10 mouse cellular contexts compared by ENCODE assay signal in the genomic region with DNA sequence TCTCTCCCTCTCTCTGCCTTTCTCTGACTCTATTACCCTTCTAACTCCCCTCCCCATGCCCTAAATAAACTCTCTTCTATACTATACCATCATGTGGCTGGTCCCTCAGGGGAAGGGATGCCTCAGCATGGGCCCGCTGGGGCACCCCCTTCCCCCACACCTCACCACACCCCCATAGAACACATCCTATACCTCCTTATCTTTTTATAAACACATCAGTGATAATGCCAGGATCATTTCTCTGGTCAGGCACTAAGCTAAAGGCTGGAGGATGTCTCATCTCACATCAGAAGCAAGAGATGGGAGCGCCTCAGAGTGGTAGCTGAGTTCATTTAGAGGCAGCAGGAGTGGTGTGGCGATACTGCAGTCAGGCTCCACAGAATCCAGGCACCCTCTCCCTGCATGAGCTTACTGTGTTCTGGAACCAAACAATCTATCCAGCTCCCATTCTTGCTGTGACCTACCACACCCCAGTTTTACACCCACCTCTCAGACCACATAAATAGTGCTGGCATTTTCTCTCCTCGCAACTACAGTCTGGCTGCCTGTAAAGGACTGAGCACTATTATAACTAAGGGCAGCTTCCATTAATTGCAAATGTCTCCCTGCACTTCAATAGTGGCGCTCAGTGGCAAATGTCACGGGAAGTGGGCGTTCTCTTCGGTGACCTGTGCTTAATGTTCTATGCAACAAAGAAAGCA. TPM values are rescaled to one million over a fixed set of nuclear protein-coding genes. Genes with fewer than 3 reads are reported as not detected.
DNase-seq lines count a peak whose midpoint lies in the region; ATAC-seq lines count a peak whose summit lies in the region.
"Had no signal": no experiment of that assay in that cellular context is flagged by ENCODE, and none has a peak within 500 bp of the region (broad histone marks: within the 10 kb centered on the region; RNA-seq: fewer than 3 reads in every experiment).

No protein-coding gene starts in this region.

- no peak overlapping the region for H3K4me3 ChIP-seq in hindbrain, embryonic 10.5 days
- H3K4me3 ChIP-seq in hindbrain, embryonic 14.5 days (replicated peaks; ENCODE audit: low read length), result no peak overlapping the region
- H3K4me3 ChIP-seq in midbrain, embryonic 11.5 days (ENCODE audit: low read depth, low read length), result no peak overlapping the region
- H3K4me3 ChIP-seq in midbrain, embryonic 14.5 days (replicated peaks; ENCODE audit: low read depth, low read length), result no peak overlapping the region
- H3K4me3 ChIP-seq in forebrain, embryonic 13.5 days, result no peak overlapping the region
- H3K4me3 ChIP-seq in stomach, embryonic 16.5 days (replicated peaks; ENCODE audit: low read length), result no peak overlapping the region
- H3K4me3 ChIP-seq: limb, embryonic 13.5 days had no signal

- no peak overlapping the region for H3K9ac ChIP-seq in hindbrain, embryonic 14.5 days
- no peak overlapping the region for H3K9ac ChIP-seq in midbrain, embryonic 11.5 days (ENCODE audit: low read length)
- H3K9ac ChIP-seq in midbrain, embryonic 14.5 days (replicated peaks; ENCODE audit: low read length), result no peak overlapping the region
- peak overlapping the region; percentile 19 for H3K9ac ChIP-seq in forebrain, embryonic 13.5 days
- no peak overlapping the region for H3K9ac ChIP-seq in stomach, embryonic 16.5 days (ENCODE audit: low read length)
- H3K9ac ChIP-seq: limb, embryonic 13.5 days had no signal

- peaks cover 29% of the 10 kb centered on the region for H3K36me3 ChIP-seq in hindbrain, embryonic 10.5 days
- peaks cover 21% of the 10 kb centered on the region for H3K36me3 ChIP-seq in hindbrain, embryonic 14.5 days (replicated peaks; ENCODE audit: control insufficient read depth, insufficient read depth)
- H3K36me3 ChIP-seq in midbrain, embryonic 11.5 days (ENCODE audit: control insufficient read depth, insufficient read depth, low read length), result peaks cover 3% of the 10 kb centered on the region
- H3K36me3 ChIP-seq in midbrain, embryonic 14.5 days (ENCODE audit: control insufficient read depth, insufficient read depth, low read length), result peaks cover 28% of the 10 kb centered on the region
- H3K36me3 ChIP-seq in forebrain, embryonic 13.5 days (ENCODE audit: poor library complexity, severe bottlenecking), result peaks cover 30% of the 10 kb centered on the region
- H3K36me3 ChIP-seq in stomach, embryonic 16.5 days (ENCODE audit: control insufficient read depth, insufficient read depth, low read length), result no peaks in the 10 kb centered on the region

- peak overlapping the region; percentile 45; the same call in 1 of the 2 replicates for H3K27ac ChIP-seq in hindbrain, embryonic 10.5 days
- H3K27ac ChIP-seq in hindbrain, embryonic 14.5 days, result no peak overlapping the region
- H3K27ac ChIP-seq in midbrain, embryonic 11.5 days (ENCODE audit: low read depth, low read length), result no peak overlapping the region
- H3K27ac ChIP-seq in midbrain, embryonic 14.5 days (replicated peaks; ENCODE audit: low read depth, low read length), result no peak overlapping the region
- peak overlapping the region; percentile 42 for H3K27ac ChIP-seq in forebrain, embryonic 13.5 days
- H3K27ac ChIP-seq in stomach, embryonic 16.5 days (ENCODE audit: low read length), result peak overlapping the region; percentile 23; the same call in 1 of the 2 replicates
- H3K27ac ChIP-seq: limb, embryonic 13.5 days had no signal

- ATAC-seq in hindbrain, embryonic 14.5 days (ENCODE audit: low FRiP score), result no peak
- ATAC-seq in midbrain, embryonic 11.5 days (ENCODE audit: low FRiP score), result no peak
- no peak for ATAC-seq in midbrain, embryonic 14.5 days (ENCODE audit: low FRiP score, low TSS enrichment)
- no peak for ATAC-seq in forebrain, embryonic 13.5 days
- no peak for ATAC-seq in stomach, embryonic 16.5 days (ENCODE audit: insufficient read depth, low FRiP score)

- no peak overlapping the region for H3K4me2 ChIP-seq in hindbrain, embryonic 14.5 days (replicated peaks)
- H3K4me2 ChIP-seq in midbrain, embryonic 11.5 days, result no peak overlapping the region
- no peak overlapping the region for H3K4me2 ChIP-seq in midbrain, embryonic 14.5 days (ENCODE audit: low read length)
- no peak overlapping the region for H3K4me2 ChIP-seq in forebrain, embryonic 13.5 days
- H3K4me2 ChIP-seq in stomach, embryonic 16.5 days (ENCODE audit: low read depth, low read length), result no peak overlapping the region
- H3K4me2 ChIP-seq: limb, embryonic 13.5 days had no signal

- no peak for DNase-seq in hindbrain, embryonic 10.5 days (ENCODE audit: low spot score)
- DNase-seq in hindbrain, embryonic 14.5 days (ENCODE audit: low spot score), result no peak
- peak; percentile 67 for DNase-seq in midbrain, embryonic 11.5 days (ENCODE audit: low spot score, missing footprints)
- DNase-seq in midbrain, embryonic 14.5 days, result no peak
- DNase-seq in left cerebral cortex, postnatal 10 days (ENCODE audit: extremely low spot score in 1 of 2, low spot score in 2 of 2), result no peak
- DNase-seq: kidney, adult 18-20 months; thymus, postnatal 36 days had no signal

- H3K4me1 ChIP-seq in hindbrain, embryonic 10.5 days (replicated peaks), result peaks cover 50% of the 10 kb centered on the region
- peaks cover 18% of the 10 kb centered on the region for H3K4me1 ChIP-seq in hindbrain, embryonic 14.5 days (replicated peaks; ENCODE audit: control insufficient read depth, insufficient read depth, low read length)
- peaks cover 21% of the 10 kb centered on the region for H3K4me1 ChIP-seq in midbrain, embryonic 11.5 days (ENCODE audit: control insufficient read depth, insufficient read depth, low read length)
- H3K4me1 ChIP-seq in midbrain, embryonic 14.5 days (ENCODE audit: control insufficient read depth, insufficient read depth, low read length), result peaks cover 18% of the 10 kb centered on the region
- H3K4me1 ChIP-seq in forebrain, embryonic 13.5 days, result peaks cover 33% of the 10 kb centered on the region
- H3K4me1 ChIP-seq in stomach, embryonic 16.5 days (ENCODE audit: control insufficient read depth, insufficient read depth, low read length), result peaks cover 14% of the 10 kb centered on the region

- WGBS in hindbrain, embryonic 10.5 days, result 59% methylated on average over 8 of the region's 8 CpGs
- 40% methylated on average over 8 of the region's 8 CpGs for WGBS in hindbrain, embryonic 14.5 days
- WGBS in midbrain, embryonic 11.5 days, result 68% methylated on average over 8 of the region's 8 CpGs
- 58% methylated on average over 8 of the region's 8 CpGs for WGBS in midbrain, embryonic 14.5 days
- WGBS in forebrain, embryonic 13.5 days, result 49% methylated on average over 8 of the region's 8 CpGs
- WGBS in stomach, embryonic 16.5 days, result 63% methylated on average over 8 of the region's 8 CpGs

- H3K9me3 ChIP-seq in hindbrain, embryonic 10.5 days, result no peaks in the 10 kb centered on the region
- H3K9me3 ChIP-seq in hindbrain, embryonic 14.5 days (ENCODE audit: control insufficient read depth, low read length), result no peaks in the 10 kb centered on the region
- H3K9me3 ChIP-seq in midbrain, embryonic 11.5 days (ENCODE audit: control insufficient read depth, low read length), result no peaks in the 10 kb centered on the region
- H3K9me3 ChIP-seq in midbrain, embryonic 14.5 days (ENCODE audit: control insufficient read depth, low read length), result no peaks in the 10 kb centered on the region
- H3K9me3 ChIP-seq in forebrain, embryonic 13.5 days (replicated peaks), result no peaks in the 10 kb centered on the region
- H3K9me3 ChIP-seq in stomach, embryonic 16.5 days (replicated peaks; ENCODE audit: control insufficient read depth, low read length), result no peaks in the 10 kb centered on the region
- H3K9me3 ChIP-seq: limb, embryonic 13.5 days had no signal

- no peaks in the 10 kb centered on the region for H3K27me3 ChIP-seq in hindbrain, embryonic 10.5 days (ENCODE audit: insufficient read depth, poor library complexity, severe bottlenecking)
- H3K27me3 ChIP-seq in hindbrain, embryonic 14.5 days (ENCODE audit: control insufficient read depth, insufficient read depth, low read length), result no peaks in the 10 kb centered on the region
- H3K27me3 ChIP-seq in midbrain, embryonic 11.5 days (ENCODE audit: control insufficient read depth, insufficient read depth, low read length), result no peaks in the 10 kb centered on the region
- no peaks in the 10 kb centered on the region for H3K27me3 ChIP-seq in midbrain, embryonic 14.5 days (ENCODE audit: control insufficient read depth, insufficient read depth, low read length)
- H3K27me3 ChIP-seq in forebrain, embryonic 13.5 days, result no peaks in the 10 kb centered on the region
- no peaks in the 10 kb centered on the region for H3K27me3 ChIP-seq in stomach, embryonic 16.5 days (ENCODE audit: control insufficient read depth, insufficient read depth, low read length)
- H3K27me3 ChIP-seq: limb, embryonic 13.5 days had no signal

- intact Hi-C loops in left cerebral cortex, postnatal 10 days (cut with DNase I), result no loop called here

RNA-seq across cellular contexts. Expression of a gene that starts 18.0 kb away (rescaled TPM):
- polyA plus RNA-seq in hindbrain, embryonic 10.5 days (2016; fragmentation: Nextera tagmentation; extraction: Ambion mirVana), result 333 and 352 TPM in 2 replicates
- 323 and 381 TPM in 2 replicates for polyA plus RNA-seq in hindbrain, embryonic 14.5 days (2014; fragmentation: Nextera tagmentation; extraction: Ambion mirVana)
- polyA plus RNA-seq in midbrain, embryonic 11.5 days (2014; fragmentation: Nextera tagmentation; extraction: Ambion mirVana), result 353 and 358 TPM in 2 replicates
- 194 and 281 TPM in 2 replicates for polyA plus RNA-seq in midbrain, embryonic 14.5 days (2014; fragmentation: Nextera tagmentation; extraction: Ambion mirVana)
- polyA plus RNA-seq in forebrain, embryonic 13.5 days (2015; fragmentation: Nextera tagmentation; extraction: Ambion mirVana), result 247 and 288 TPM in 2 replicates
- polyA plus RNA-seq in stomach, embryonic 16.5 days (2015; fragmentation: Nextera tagmentation; extraction: Ambion mirVana), result 329 and 336 TPM in 2 replicates
- 100 to 1,000 TPM; 603 to 619 TPM for total RNA-seq in left cerebral cortex, postnatal 10 days (2021)

RNA-seq across cellular contexts. Expression of a gene that starts 21.4 kb away (rescaled TPM):
- 0.09 TPM in 1 of 2 replicates, not detected in the other for polyA plus RNA-seq in hindbrain, embryonic 10.5 days (2016; fragmentation: Nextera tagmentation; extraction: Ambion mirVana)
- polyA plus RNA-seq in hindbrain, embryonic 14.5 days (2014; fragmentation: Nextera tagmentation; extraction: Ambion mirVana), result 0.25 and 0.30 TPM in 2 replicates
- polyA plus RNA-seq in midbrain, embryonic 11.5 days (2014; fragmentation: Nextera tagmentation; extraction: Ambion mirVana), result 0.06 TPM in 1 of 2 replicates, not detected in the other
- 0.11 and 0.19 TPM in 2 replicates for polyA plus RNA-seq in midbrain, embryonic 14.5 days (2014; fragmentation: Nextera tagmentation; extraction: Ambion mirVana)
- 0.16 and 0.23 TPM in 2 replicates for polyA plus RNA-seq in forebrain, embryonic 13.5 days (2015; fragmentation: Nextera tagmentation; extraction: Ambion mirVana)
- polyA plus RNA-seq in stomach, embryonic 16.5 days (2015; fragmentation: Nextera tagmentation; extraction: Ambion mirVana), result 0.14 and 0.39 TPM in 2 replicates
- total RNA-seq in left cerebral cortex, postnatal 10 days (2021), result 1 to 10 TPM; 1.5 to 2.4 TPM

Comparison
In these comparisons a context has a peak if more than half of its experiments do, and no peak if none do; other contexts are left out.
1. H3K27ac ChIP-seq: peak in hindbrain, embryonic 10.5 days (single experiment), forebrain, embryonic 13.5 days (single experiment) and stomach, embryonic 16.5 days (single experiment); none in hindbrain, embryonic 14.5 days (single experiment), midbrain, embryonic 11.5 days (single experiment) and midbrain, embryonic 14.5 days (single experiment).